Mouse (Mus musculus) G1E (cell line): ENCODE measurements around the gene Maats1.

Experiments used
- CTCF ChIP-seq: IDR thresholded peaks from 2 replicates; pipeline ENCODE4 v1.5.1; 2012; ENCODE audit warnings: low read depth, low read length, inconsistent platforms, mixed read lengths
- GATA1 ChIP-seq: IDR thresholded peaks from 2 replicates; pipeline ENCODE4 v1.6.1; 2012; ENCODE audit warnings: borderline replicate concordance, low read length, inconsistent platforms, mixed read lengths
- POLR2AphosphoS5 ChIP-seq: IDR thresholded peaks from 2 replicates; pipeline ENCODE4 v1.6.1; 2012; ENCODE audit warnings: low read depth, low read length, inconsistent platforms; ENCODE audit not compliant: insufficient replicate concordance

DNA sequence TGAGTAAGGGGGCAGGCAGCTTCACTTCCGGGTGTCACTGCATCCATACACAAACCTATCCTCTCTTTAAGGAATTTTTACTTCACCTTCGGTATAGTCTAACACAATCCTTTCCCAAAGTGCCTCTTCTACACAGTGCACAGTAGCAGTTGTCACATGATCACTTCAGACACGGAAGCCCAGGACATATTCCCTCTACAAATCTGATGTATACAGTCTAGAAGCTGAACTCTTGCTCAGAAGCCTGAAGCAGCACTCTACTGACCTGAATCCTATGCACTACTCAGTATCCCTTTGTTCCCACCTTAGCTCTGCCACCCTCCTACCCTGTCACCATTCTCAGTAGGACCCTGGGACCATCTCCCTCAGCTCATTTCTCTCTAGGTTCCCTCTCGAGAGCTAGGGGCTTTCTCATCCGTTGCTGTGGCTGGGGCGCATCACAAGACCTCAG lies 43.3 kb upstream of the Maats1 start:
- TF ChIP-seq CTCF, result no peak
- TF ChIP-seq GATA1, result no peak
- no peak for TF ChIP-seq POLR2AphosphoS5
